Mouse (Mus musculus): ENCODE measurements around the gene Slc6a21. TPM values are rescaled to one million over a fixed set of nuclear protein-coding genes. Genes with fewer than 3 reads are reported as not detected.

The Slc6a21 gene
- total RNA-seq (2023): not detected

DNA sequence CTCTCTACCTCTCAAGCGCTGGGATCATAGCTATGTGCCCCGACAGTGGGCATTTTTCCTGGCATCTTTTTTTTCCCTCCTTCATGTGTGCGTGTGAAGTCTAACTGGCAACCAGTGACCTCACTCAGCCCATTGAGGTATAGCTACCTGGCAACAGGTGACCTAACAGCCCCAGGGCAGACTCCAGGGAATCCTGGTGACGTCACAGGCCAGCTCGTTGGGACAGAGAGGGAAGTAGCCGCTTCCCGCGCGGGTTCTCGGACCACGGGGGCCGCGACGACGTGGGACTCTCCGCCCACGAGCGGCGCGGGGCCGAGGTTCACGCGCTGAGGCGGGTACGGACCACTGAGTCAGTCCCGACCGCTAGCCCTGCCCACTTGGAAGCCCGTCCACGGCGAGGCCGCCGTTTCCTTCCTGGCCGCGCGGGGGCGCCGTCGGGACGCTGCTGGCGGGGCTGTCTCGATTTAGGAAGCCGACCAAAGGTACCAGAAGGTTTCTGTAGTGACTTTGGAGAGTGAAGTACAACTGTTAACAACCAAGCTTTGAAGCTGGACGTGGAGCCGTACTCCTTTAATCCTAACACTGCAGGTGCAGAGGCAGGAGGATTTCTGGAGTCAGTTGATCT is at the start of gene Slc6a21:
Gene Slc6a21, plus strand, starts transcription at position 378 of the 625 bp plus-strand sequence.

DNA sequence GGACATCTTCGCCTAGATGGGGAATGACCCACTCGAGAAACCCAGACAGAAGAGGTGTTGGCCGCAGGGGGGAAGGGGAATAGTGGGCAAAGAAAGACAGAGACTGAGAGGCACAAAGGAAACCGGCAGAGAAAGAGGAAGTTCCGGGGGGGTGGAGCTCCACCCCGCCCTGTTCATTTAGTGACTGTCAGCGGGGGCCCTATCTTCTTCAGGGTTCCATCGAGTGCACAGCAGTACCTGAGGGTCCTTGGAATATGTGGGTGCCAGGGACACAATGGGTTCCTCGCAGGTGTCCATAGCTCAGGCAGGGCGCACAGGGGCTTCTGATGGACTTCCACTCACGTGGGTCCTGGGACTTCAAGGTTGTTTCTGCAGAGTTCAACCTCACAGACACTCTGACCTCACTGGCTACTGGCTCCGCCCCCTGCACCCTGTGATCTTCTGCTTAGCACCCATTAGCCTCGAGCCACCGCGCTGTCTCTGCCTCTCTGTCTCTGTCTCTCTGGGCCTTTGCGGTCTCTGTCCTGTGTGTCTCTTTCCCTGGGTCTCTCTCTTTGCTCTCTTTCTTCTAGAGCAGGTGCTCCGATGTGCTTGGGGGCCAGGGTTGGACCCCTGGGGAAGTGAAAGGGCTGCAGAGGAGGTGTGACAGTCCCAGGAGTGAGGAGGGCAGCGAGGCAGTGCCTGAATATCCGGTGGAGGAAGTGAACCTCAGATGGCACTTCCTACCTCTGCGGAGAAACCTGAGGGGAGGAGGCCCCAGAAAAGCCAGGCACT is 38.4 kb upstream of the Slc6a21 start, which contains the start of gene Cd37:
Gene Cd37, minus strand, starts transcription at position 393 of the 774 bp plus-strand sequence.

DNA sequence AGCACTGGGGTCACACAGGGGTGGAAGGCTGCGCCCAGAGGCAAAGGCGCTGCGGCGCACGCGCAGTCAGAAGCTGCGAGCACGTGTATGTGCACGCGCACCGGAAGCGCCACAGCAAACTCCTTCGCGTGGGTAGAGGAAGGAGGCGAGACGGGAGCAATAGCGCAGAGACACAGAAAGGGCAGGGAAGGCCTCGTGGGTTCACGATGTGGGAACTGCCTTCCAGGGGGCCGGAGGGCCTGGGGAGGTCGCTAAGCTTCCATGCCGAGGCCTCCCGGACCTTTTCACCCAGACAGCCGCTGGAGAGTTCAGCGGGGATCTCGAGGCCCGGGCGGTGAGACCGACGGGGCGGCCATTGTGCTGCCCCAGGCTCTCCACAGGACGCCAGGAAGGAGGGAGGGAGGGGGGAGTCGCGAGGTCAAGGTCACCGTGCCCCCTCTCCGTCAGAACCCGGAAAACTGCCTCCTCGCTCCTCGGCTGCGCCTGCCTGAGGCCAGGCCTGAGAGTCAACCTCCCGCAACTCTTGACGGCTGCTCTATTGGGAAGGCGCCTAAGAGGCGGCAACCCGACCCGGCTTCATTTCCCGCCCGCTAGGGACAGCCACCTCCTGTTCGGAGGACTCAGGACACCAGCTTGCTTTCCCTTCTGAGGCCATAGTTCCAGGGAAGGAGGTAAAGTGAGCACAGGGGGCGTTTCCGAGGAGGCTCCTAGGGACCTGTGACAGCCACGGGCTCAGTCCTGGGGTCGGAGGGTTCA is 36.5 kb upstream of the Slc6a21 start, which contains the start of gene Slc6a16:
Gene Slc6a16, plus strand, starts transcription at position 453 of the 756 bp plus-strand sequence.

DNA sequence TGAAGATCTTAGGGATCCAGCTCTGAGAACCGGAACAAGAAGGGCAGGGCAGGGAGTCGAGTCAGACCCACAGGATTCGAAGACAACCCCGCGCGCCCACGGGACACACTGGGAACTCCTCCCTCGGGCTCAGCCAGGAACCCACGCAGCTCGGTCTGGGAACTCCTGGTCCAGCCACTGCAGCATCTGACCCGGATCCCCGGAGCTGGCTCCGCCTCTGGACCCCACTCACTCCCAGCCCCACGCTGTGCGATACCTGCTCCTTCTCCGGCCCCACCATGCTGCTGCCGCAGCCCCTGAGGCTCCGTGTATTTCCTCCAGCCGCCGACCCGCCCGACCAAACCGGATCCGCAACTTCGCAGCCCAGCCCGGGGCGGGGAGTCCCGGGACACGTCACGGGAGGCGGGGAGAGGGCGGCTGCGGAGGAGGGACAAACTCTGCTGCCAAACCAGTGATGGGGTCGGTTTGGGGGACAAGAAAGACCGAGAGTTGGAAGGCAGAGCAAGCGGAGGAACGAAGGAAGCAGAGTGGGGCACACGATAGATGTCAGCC is 56.2 kb downstream of the Slc6a21 start, which contains the start of gene Trpm4:
Gene Trpm4, minus strand, starts transcription at position 350 of the 552 bp plus-strand sequence.

DNA sequence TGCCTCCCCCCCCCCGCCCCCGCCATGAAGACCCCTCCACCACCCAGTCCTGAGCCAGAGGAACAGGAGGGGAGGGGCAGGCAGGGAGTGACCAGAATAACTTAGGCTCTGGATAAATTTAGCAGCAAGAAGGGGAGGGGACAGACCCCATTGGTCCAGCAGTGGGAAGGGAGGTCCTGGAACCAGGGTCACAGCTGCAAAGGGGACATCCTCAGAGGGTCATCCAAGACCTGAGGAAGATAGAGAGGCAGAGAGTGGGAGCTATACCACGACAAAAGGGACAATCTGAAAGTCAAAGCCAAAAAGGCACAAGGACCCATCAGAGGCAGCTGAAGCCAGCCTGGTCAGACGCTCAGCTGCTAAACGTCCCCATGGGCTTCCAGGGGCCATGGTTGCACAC is 57.7 kb downstream of the Slc6a21 start, which contains the start of gene Hrc:
Gene Hrc, plus strand, starts transcription at position 235 of the 400 bp plus-strand sequence.

Other genes with a start within 250 kb of the Slc6a21 start
- 68.4 TPM for gene Prr12, start 224.6 kb upstream of the Slc6a21 start, total RNA-seq (2023)
- gene Nosip, start 215.1 kb upstream of the Slc6a21 start, total RNA-seq (2023): 75.9 TPM
- gene Prrg2, start 214.8 kb upstream of the Slc6a21 start, total RNA-seq (2023): 1.5 TPM
- 6.3 TPM for gene Rcn3, start 185.3 kb upstream of the Slc6a21 start, total RNA-seq (2023)
- gene Fcgrt, start 173.7 kb upstream of the Slc6a21 start, total RNA-seq (2023): 16.1 TPM
- gene Rps11, start 153.1 kb upstream of the Slc6a21 start, total RNA-seq (2023): 3,007 TPM
- 5,416 TPM for gene Rpl13a, start 148.8 kb upstream of the Slc6a21 start, total RNA-seq (2023)
- gene Gm45713, start 141.3 kb upstream of the Slc6a21 start, total RNA-seq (2023): not detected
- 212 TPM for gene Flt3l, start 141.1 kb upstream of the Slc6a21 start, total RNA-seq (2023)
- 31.0 TPM for gene Pih1d1, start 123.2 kb upstream of the Slc6a21 start, total RNA-seq (2023)
- 51.1 TPM for gene Aldh16a1, start 122.9 kb upstream of the Slc6a21 start, total RNA-seq (2023)
- not detected for gene Slc17a7, start 113.6 kb upstream of the Slc6a21 start, total RNA-seq (2023)
- gene Gfy, start 97.9 kb upstream of the Slc6a21 start, total RNA-seq (2023): not detected
- not detected for gene Pth2, start 96.5 kb upstream of the Slc6a21 start, total RNA-seq (2023)
- gene Ccdc155, start 72.6 kb upstream of the Slc6a21 start, total RNA-seq (2023): not detected
- not detected for gene Dkkl1, start 65.4 kb upstream of the Slc6a21 start, total RNA-seq (2023)
- gene Tead2, start 61.8 kb upstream of the Slc6a21 start, total RNA-seq (2023): not detected
- 344 TPM for gene Cd37, start 38.4 kb upstream of the Slc6a21 start, total RNA-seq (2023)
- not detected for gene Slc6a16, start 36.4 kb upstream of the Slc6a21 start, total RNA-seq (2023)
- gene Trpm4, start 56.3 kb downstream of the Slc6a21 start, total RNA-seq (2023): 8.1 TPM
- not detected for gene Hrc, start 57.8 kb downstream of the Slc6a21 start, total RNA-seq (2023)
- gene Ppfia3, start 89.5 kb downstream of the Slc6a21 start, total RNA-seq (2023): 0.26 TPM
- not detected for gene Lin7b, start 93.1 kb downstream of the Slc6a21 start, total RNA-seq (2023)
- 741 TPM for gene Snrnp70, start 118.2 kb downstream of the Slc6a21 start, total RNA-seq (2023)
- not detected for gene Kcna7, start 128.1 kb downstream of the Slc6a21 start, total RNA-seq (2023)
- gene Ntf5, start 136.2 kb downstream of the Slc6a21 start, total RNA-seq (2023): not detected
- not detected for gene Lhb, start 143.3 kb downstream of the Slc6a21 start, total RNA-seq (2023)
- gene Gys1, start 157.3 kb downstream of the Slc6a21 start, total RNA-seq (2023): 6.8 TPM
- 48.1 TPM for gene Ruvbl2, start 160.6 kb downstream of the Slc6a21 start, total RNA-seq (2023)
- gene Ftl1, start 182.4 kb downstream of the Slc6a21 start, total RNA-seq (2023): 649 TPM
- 78.4 TPM for gene Bax, start 189.4 kb downstream of the Slc6a21 start, total RNA-seq (2023)
- gene Tulp2, start 204.4 kb downstream of the Slc6a21 start, total RNA-seq (2023): not detected
- not detected for gene Gm45808, start 209.3 kb downstream of the Slc6a21 start, total RNA-seq (2023)
- 1.8 TPM for gene Dhdh, start 211.3 kb downstream of the Slc6a21 start, total RNA-seq (2023)
- gene Nucb1, start 232.9 kb downstream of the Slc6a21 start, total RNA-seq (2023): 61.9 TPM
- gene Ppp1r15a, start 248.8 kb downstream of the Slc6a21 start, total RNA-seq (2023): 681 TPM
- gene Plekha4, start 248.8 kb downstream of the Slc6a21 start, total RNA-seq (2023): 1.2 TPM

All from CD4-positive naive resting alpha-beta T cell, adult 76 days (primary cell).